Mouse (Mus musculus): Measurements from ENCODE around the gene Oog3.

Gene Oog3

GRCm38 (mm10) chr4:144162563-144162962 lies at the start of gene Oog3:
Gene Oog3, minus strand, starts transcription at chr4:144162663.
- DNase-seq (ENCODE audit: low spot score in 2 of 2) = no peak

GRCm38 (mm10) chr4:144190419-144190818 lies 28.0 kb upstream of the Oog3 start, which contains the start of gene Oog2:
Gene Oog2, plus strand, starts transcription at chr4:144190719.
- no peak for DNase-seq (ENCODE audit: low spot score in 2 of 2)

Measured in urinary bladder, postnatal 36 days (tissue).